Mouse (Mus musculus): Measurements from ENCODE around the gene Gm20388.

The Gm20388 gene

GRCm38 (mm10) chr8:120228781-120229573, 318.3 kb downstream of the Gm20388 start:
- in situ Hi-C loops (cut with MboI), result no loop called here

DNA sequence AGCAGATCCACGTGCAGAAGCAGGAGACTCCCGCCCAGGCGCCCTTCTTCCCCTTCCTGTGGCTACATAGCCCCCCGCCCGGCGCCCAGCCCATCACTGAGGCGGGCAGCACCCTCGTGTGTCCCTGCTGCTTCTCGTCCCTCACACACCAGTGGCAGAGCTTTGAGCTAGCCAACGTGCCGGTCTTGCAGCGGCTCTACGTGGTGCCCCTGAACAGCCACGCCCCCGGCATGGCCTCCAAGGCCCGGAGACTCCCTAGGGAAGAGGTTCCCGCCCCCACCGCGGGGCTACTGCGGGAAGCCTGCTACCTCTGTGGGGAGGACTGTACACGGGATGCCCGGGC, 318.9 kb downstream of the Gm20388 start:
- in situ Hi-C loops (cut with MboI), result no loop called here

GRCm38 (mm10) chr8:120230081-120230480, 319.4 kb downstream of the Gm20388 start:
- in situ Hi-C loops (cut with MboI), result no loop called here

DNA sequence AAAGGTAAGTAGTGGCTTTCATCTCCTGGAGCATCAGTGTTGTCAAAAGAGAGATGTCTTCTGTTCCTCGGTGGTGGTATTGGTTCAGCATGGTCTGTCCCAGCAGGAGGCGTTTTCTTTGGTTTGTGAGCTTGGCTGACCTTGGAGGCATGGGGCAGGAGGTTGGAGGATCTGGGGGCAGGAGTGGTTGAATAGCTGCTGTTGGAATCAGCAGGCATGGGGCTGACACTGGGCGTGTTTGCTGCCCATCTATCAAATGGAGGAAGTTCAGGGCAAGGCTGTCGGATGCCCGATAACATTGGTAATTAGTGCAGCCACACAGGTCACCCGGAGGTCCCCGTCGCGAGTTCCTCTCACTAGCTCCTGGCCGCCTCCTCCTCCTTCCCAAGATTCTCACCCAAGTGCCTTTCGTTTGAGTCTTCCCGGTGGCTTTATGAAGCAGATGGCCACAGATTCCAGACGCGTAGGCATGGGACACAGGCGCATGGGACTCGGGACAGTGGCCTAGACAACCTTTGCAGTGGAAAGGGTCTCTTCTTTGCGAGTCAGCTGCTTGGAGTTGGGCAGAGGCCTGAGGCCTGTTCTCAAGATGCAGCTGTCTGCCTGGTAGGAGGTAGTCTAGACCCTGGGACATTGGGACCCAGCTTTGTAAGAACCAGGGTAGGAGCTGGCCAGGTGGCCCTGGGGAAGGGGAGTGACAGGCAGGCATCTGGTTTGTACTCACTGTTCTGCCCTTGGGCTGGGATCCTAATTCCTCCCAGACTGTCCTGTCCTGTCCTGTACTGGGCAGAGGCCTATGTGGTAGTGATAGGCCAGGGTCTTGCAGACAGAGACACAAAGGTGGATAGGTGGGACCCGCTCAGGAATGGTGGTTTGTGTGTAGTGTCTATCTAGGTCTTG, 320.3 kb downstream of the Gm20388 start:
- in situ Hi-C loops (cut with MboI), result no loop called here

- in situ Hi-C loops (cut with MboI), result no loop called here
Measured at GRCm38 (mm10) chr8:120231870-120232269, 321.2 kb downstream of the Gm20388 start.

DNA sequence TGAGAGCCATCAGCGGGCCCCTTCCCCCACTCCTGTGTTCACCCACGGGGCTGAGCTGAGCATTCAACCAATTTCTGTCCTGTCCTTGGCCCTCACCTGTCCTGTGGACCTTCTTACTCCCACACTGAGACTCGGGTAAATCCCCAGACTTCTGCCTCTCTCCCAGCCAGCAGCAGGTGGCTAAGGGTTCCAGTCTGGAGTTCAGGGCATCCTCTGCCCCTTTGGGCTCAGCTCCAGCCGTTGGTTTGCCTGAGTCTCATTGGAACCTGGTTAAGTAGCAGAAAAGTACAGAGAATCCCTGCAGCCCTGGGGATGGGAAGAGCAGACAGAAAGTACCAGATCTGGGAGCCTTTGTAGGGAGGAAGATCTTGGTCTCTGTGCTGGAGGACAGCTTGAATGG, 321.8 kb downstream of the Gm20388 start:
- in situ Hi-C loops (cut with MboI), result no loop called here

DNA sequence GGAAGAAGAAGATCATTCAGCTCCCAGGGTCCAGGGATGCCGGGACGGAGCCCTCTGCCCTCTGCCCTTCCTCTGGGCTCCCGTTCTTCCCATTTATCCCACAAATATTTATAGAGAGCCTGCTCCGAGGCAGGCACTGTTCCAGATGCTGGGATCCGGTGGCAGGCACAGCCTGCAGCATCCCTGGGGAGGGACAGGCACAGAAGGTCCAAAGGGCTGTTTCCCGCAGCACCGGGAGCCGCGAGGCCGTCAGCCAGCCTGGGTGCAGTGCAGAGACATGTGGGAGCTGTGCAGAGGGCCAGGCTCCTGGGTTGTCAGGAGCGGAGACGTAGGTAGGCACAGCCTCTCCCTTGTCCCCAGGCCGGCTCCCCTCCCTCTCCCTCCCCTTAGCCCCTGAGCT, 322.3 kb downstream of the Gm20388 start:
- in situ Hi-C loops (cut with MboI), result no loop called here

- in situ Hi-C loops (cut with MboI), result no loop called here
Measured at GRCm38 (mm10) chr8:120234457-120234856, 323.8 kb downstream of the Gm20388 start.

GRCm38 (mm10) chr8:120234866-120235265, 324.2 kb downstream of the Gm20388 start:
- in situ Hi-C loops (cut with MboI), result no loop called here

GRCm38 (mm10) chr8:120243222-120243621, 332.6 kb downstream of the Gm20388 start:
- in situ Hi-C loops (cut with MboI), result no loop called here

GRCm38 (mm10) chr8:120243916-120244451, 333.3 kb downstream of the Gm20388 start:
- in situ Hi-C loops (cut with MboI), result no loop called here

DNA sequence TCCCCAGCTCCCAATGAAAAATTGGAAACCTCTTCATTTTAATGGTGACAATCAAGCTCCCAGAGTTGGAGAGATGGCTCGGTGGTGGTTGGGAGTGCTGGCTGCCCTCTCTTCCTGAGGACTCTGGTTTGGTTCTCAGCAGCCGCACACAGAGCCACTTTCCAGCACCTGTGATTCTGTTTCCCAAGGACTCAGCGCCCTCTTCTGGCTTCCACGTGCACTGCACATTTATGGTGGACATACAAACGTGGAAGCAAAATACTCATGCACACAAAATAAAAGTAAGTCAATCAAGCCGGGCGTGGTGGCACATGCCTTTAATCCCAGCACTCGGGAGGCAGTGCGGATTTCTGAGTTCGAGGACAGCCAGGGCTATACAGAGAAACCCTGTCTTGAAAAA, 333.9 kb downstream of the Gm20388 start:
- in situ Hi-C loops (cut with MboI), result no loop called here

GRCm38 (mm10) chr8:120247618-120248017, 337.0 kb downstream of the Gm20388 start:
- in situ Hi-C loops (cut with MboI), result no loop called here

- in situ Hi-C loops (cut with MboI), result no loop called here
Measured at GRCm38 (mm10) chr8:120248031-120248430, 337.4 kb downstream of the Gm20388 start.

GRCm38 (mm10) chr8:120248451-120248850, 337.8 kb downstream of the Gm20388 start:
- in situ Hi-C loops (cut with MboI), result no loop called here

- in situ Hi-C loops (cut with MboI), result no loop called here
Measured at GRCm38 (mm10) chr8:120249800-120250336, 339.2 kb downstream of the Gm20388 start.

DNA sequence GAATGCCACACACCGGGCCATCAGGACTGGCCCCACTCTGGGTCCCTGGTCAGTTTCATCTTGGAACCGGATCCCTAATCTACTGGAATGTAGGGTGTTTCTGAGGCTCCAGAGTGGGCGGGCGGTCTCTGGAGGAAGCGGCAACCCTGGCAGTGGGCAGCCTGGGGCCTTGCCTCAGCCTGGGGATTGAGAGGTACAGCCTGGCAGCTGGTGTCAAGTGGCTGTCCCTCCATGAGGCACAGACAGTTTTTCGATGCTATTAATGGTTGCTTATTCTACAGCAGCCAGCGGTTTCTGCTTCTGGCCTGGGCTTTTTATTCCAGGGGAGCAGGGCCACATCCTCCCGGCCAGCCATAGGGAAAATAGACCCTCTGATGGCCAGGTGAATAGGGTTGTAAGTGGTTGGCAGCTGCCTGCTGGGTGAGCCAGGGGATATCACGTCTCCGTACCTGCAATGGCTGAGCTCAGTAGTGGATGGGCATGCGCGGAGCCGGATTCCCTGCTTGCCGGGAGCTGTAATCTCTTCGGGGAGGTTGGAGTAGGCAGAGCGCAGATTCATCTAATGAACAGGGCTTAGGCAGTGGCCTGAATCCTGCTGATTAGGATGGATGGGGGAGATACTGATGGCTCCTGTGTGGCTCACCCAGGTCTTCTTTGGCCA, 340.2 kb downstream of the Gm20388 start:
- in situ Hi-C loops (cut with MboI), result no loop called here

- in situ Hi-C loops (cut with MboI), result no loop called here
Measured at GRCm38 (mm10) chr8:120251411-120252035, 340.9 kb downstream of the Gm20388 start.

DNA sequence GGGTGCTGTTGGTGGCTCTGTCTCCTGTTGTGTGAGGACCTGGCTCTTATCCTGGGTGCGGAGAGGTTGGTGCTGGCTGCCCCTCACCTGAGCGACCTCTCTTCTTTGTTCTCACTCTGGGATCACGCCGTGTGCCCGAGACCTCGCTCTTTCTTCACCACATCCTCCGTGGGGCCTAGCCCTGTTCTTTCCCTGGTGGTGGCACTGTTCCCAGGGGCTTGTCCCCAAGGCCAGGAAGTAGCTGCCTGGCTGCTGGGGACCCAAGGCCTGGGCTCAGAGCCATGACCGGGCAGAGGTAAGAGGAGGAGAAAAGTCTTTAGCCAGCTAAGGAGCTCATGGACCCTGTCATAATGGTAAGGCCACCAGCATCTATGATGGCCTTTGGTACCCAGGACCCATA, 343.0 kb downstream of the Gm20388 start:
- in situ Hi-C loops (cut with MboI), result no loop called here

GRCm38 (mm10) chr8:120255406-120255987, 344.9 kb downstream of the Gm20388 start:
- in situ Hi-C loops (cut with MboI), result no loop called here

- in situ Hi-C loops (cut with MboI), result no loop called here
Measured at GRCm38 (mm10) chr8:120256958-120257357, 346.3 kb downstream of the Gm20388 start.
